Mouse (Mus musculus) frontal cortex, adult 2 months (tissue): Measurements from ENCODE around the gene Mtfmt. TPM values are rescaled to one million over a fixed set of nuclear protein-coding genes. Genes with fewer than 3 reads are reported as not detected.

Experiments used
- DNase-seq, 2 experiments: peaks; one replicate each; pipeline ENCODE4 v3.0.0; 2022; ENCODE audit warnings: low spot score in 1 of 2; ENCODE audit errors: extremely low spot score in 1 of 2
- polyA plus RNA-seq: library from polyadenylated mRNA; depleted of rRNA; stranded (reverse); fragments of >200 nt; gene quantifications from 2 replicates; pipeline ENCODE4 v1.2.3, GENCODE M21; 2012; rRNA removed

The Mtfmt gene
- polyA plus RNA-seq, 1 experiment: 20.1 TPM

DNA sequence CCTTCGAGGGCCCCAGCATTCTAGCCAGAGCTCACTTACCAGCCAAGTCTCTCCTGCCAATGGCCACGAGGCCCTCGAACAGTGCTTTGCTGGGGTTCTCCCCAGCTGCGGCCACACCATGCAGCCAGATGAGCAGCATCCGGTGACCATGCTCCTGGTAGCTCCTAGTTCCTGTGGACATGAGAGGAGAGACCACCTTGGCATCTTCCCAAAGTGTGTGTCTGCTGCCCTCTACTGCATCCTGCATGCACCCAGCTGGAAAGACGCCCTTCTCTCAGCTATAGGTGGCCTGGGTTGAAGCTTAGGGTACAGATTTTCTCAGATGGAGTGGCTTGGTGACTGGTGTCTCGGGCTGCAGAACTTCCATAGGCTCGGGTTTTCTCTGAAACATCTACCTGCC lies 66.6 kb downstream of the Mtfmt start:
- DNase-seq: no peak

Other genes with a start within 250 kb of the Mtfmt start
- gene Parp16, start 240.4 kb upstream of the Mtfmt start, polyA plus RNA-seq: 3.9 TPM in 2 replicates
- 0.08 TPM in 2 replicates for gene Cilp, start 170.6 kb upstream of the Mtfmt start, polyA plus RNA-seq
- 19.1 and 22.2 TPM in 2 replicates for gene Clpx, start 141.5 kb upstream of the Mtfmt start, polyA plus RNA-seq
- 16.8 and 16.9 TPM in 2 replicates for gene Pdcd7, start 89.7 kb upstream of the Mtfmt start, polyA plus RNA-seq
- 4.6 and 4.9 TPM in 2 replicates for gene Ubap1l, start 74.7 kb upstream of the Mtfmt start, polyA plus RNA-seq
- 0.17 and 0.34 TPM in 2 replicates for gene Kbtbd13, start 44.1 kb upstream of the Mtfmt start, polyA plus RNA-seq
- gene Rasl12, start 37.3 kb upstream of the Mtfmt start, polyA plus RNA-seq: 6.9 and 7.4 TPM in 2 replicates
- gene Slc51b, start 12.8 kb upstream of the Mtfmt start, polyA plus RNA-seq: not detected in 2 replicates
- 26.9 and 28.9 TPM in 2 replicates for gene Spg21, start 25.2 kb downstream of the Mtfmt start, polyA plus RNA-seq
- 2.3 and 2.4 TPM in 2 replicates for gene Ankdd1a, start 84.4 kb downstream of the Mtfmt start, polyA plus RNA-seq
- 17.0 and 17.9 TPM in 2 replicates for gene Plekho2, start 144.3 kb downstream of the Mtfmt start, polyA plus RNA-seq
- 0.24 and 0.36 TPM in 2 replicates for gene Pif1, start 151.4 kb downstream of the Mtfmt start, polyA plus RNA-seq
- 7.5 and 8.3 TPM in 2 replicates for gene Rbpms2, start 193.9 kb downstream of the Mtfmt start, polyA plus RNA-seq
- 220 and 229 TPM in 2 replicates for gene Oaz2, start 232.2 kb downstream of the Mtfmt start, polyA plus RNA-seq